Mouse (Mus musculus) MEL (cell line): ENCODE results near the gene Cd300ld5.

ENCODE experiments used
- CTCF ChIP-seq, 3 experiments: IDR thresholded peaks in 2 of 3; conservative IDR thresholded peaks in 1 of 3; 2 replicates each; pipeline ENCODE4 v1.5.1; 2011 to 2012; ENCODE audit warnings: low read length in 3 of 3, low read depth in 2 of 3, mild to moderate bottlenecking in 2 of 3, improper control_type of control experiment in 1 of 3, inconsistent platforms in 1 of 3, mixed read lengths in 1 of 3, moderate library complexity in 1 of 3; ENCODE audit not compliant: control insufficient read depth in 1 of 3, insufficient read depth in 1 of 3, poor library complexity in 1 of 3, severe bottlenecking in 1 of 3
- MEF2A ChIP-seq: IDR thresholded peaks from 2 replicates; pipeline ENCODE4 v1.6.1; 2014; ENCODE audit warnings: low read depth, mild to moderate bottlenecking, inconsistent platforms, low read length, improper control_type of control experiment; ENCODE audit not compliant: poor library complexity, insufficient replicate concordance, severe bottlenecking; ENCODE audit errors: extremely low read depth
- NRF1 ChIP-seq: IDR thresholded peaks from 2 replicates; pipeline ENCODE4 v1.6.1; 2014; ENCODE audit warnings: low read depth, mild to moderate bottlenecking, inconsistent platforms, low read length, improper control_type of control experiment, moderate library complexity; ENCODE audit not compliant: poor library complexity, insufficient read depth, severe bottlenecking
- POLR2A ChIP-seq, 2 experiments: IDR thresholded peaks; 2 replicates each; pipeline ENCODE4 v1.6.1; 2011 to 2012; ENCODE audit warnings: low read length in 2 of 2, mild to moderate bottlenecking in 2 of 2, control low read depth in 1 of 2, improper control_type of control experiment in 1 of 2, low read depth in 1 of 2, moderate library complexity in 1 of 2; ENCODE audit not compliant: control insufficient read depth in 1 of 2, insufficient read depth in 1 of 2, poor library complexity in 1 of 2
- UBTF ChIP-seq: IDR thresholded peaks from 2 replicates; pipeline ENCODE4 v1.6.1; 2012; ENCODE audit warnings: low read depth, mild to moderate bottlenecking, inconsistent platforms, low read length, improper control_type of control experiment, moderate library complexity, borderline replicate concordance; ENCODE audit not compliant: insufficient read depth

GRCm38 (mm10) chr11:115082196-115082595, 44.6 kb upstream of the Cd300ld5 start:
- TF ChIP-seq POLR2A (IDR thresholded peaks at IDR 0.05; ENCODE audit: control insufficient read depth in 1 of 2, insufficient read depth in 1 of 2, low read depth in 1 of 2, low read length in 2 of 2, poor library complexity in 1 of 2), result no peak
- TF ChIP-seq UBTF, result no peak
- no peak for TF ChIP-seq NRF1
- TF ChIP-seq MEF2A, result no peak
- TF ChIP-seq CTCF (IDR thresholded peaks at IDR 0.05 in 2 of 3, conservative IDR thresholded peaks at IDR 0.05 in 1 of 3; ENCODE audit: control insufficient read depth in 1 of 3, insufficient read depth in 1 of 3, low read depth in 2 of 3, low read length in 3 of 3, poor library complexity in 1 of 3, severe bottlenecking in 1 of 3), result no peak
